Mouse (Mus musculus) right cerebral cortex, postnatal 14 days (tissue): ENCODE measurements around the gene Zfp612.

ENCODE experiments used
- DNase-seq: peaks from one replicate; pipeline ENCODE4 v3.0.0; 2022

Zfp612 gene

DNA sequence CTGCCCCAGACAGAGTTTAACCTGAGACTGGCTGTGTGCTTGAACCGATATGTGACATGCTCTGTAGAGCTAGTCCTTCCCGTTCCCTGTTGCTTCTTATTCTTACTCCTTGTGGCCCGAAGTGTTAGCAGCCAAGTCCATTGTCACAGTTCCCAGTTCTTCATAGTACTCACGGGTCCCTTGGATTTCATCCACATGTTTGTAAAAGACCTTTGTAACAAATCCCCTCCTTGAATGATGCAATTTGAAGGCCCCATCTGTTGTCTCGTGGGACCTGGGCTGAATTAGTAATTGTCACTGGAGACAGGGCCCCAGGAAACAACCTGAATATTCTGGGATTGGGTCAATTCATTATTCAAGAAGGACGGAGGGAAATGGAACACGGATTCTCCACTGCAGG, 56.0 kb downstream of the Zfp612 start:
- no peak for DNase-seq

DNA sequence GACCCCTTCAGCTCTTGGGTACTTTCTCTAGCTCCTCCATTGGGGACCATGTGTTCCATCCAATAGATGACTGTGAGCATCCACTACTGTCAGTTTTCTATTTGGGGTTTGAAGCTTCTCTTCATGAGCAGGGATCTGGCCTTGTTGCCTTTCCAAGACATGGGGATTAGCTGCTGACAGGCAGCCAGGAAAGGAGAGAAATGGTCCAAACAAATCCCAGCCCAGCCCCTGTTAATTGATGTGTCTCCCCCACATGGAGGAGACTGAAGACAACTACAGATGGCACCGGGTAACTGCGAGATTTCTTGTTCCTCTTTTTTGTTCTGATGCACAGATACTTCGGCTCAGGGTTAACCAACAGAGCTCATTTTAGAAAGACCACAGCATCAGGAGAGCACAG, 60.6 kb downstream of the Zfp612 start:
- no peak for DNase-seq

DNA sequence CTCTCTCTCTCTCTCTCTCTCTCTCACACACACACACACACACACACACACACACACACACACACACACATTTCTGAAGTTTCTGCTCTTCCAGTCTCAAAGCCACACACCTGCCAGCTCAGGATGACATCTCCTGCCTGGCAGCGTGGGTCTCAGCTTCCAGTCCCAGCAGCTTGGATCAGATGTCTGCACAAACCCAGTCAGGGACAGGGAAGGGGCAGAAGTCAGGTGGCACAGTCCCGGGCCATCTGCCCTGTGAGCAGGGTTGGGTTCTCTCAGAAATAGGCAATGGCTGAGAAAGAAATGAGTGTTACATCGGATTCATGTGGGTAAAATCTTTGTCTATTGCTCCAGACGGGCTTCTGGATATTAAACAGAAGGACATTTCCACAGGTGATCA, 61.2 kb downstream of the Zfp612 start:
- DNase-seq = no peak
